In genomic region chr13:76174297-76174696, GRCm38 (mm10) we compare ENCODE assay signal across 36 mouse cellular contexts.
"Had no signal": no experiment of that assay in that cellular context is flagged by ENCODE, and none has a peak within 500 bp of the region (broad histone marks: within the 10 kb centered on the region; RNA-seq: fewer than 3 reads in every experiment).

No protein-coding gene starts in this region.

- H3K27me3 ChIP-seq: heart, embryonic 12.5 days; heart, embryonic 13.5 days; heart, embryonic 15.5 days; hindbrain, embryonic 12.5 days; hindbrain, embryonic 13.5 days; hindbrain, embryonic 15.5 days; intestine, embryonic 15.5 days; kidney, embryonic 15.5 days had no signal

- H3K9ac ChIP-seq: heart, embryonic 12.5 days; heart, embryonic 13.5 days; heart, embryonic 15.5 days; hindbrain, embryonic 12.5 days; hindbrain, embryonic 13.5 days; hindbrain, embryonic 14.5 days; hindbrain, embryonic 15.5 days; intestine, embryonic 15.5 days; kidney, embryonic 15.5 days had no signal

- ATAC-seq: hindbrain, embryonic 16.5 days; hindbrain, postnatal 0 days; inflammation-experienced regulatory T-cells, adult 6 months; intestine, embryonic 15.5 days; intestine, embryonic 16.5 days; intestine, postnatal 0 days had no signal

- DNase-seq: heart, postnatal 10 days; heart, postnatal 14 days; heart, postnatal 36 days; heart, postnatal 4 days; kidney, adult 11 months; kidney, adult 18-20 months; kidney, adult 2 months; kidney, adult 8-10 months; kidney, adult 9 months; kidney, postnatal 10 days; kidney, postnatal 14 days; kidney, postnatal 25 days; kidney, postnatal 36 days; kidney, postnatal 4 days; layer of hippocampus, adult 9-11 months; layer of hippocampus, postnatal 36 days had no signal

- H3K27ac ChIP-seq: heart, embryonic 10.5 days; heart, embryonic 13.5 days; heart, embryonic 15.5 days; hindbrain, embryonic 10.5 days; hindbrain, embryonic 12.5 days; hindbrain, embryonic 13.5 days; hindbrain, embryonic 14.5 days; hindbrain, embryonic 15.5 days; hindbrain, postnatal 0 days; intestine, embryonic 15.5 days; kidney, embryonic 15.5 days; kidney, postnatal 0 days; layer of hippocampus, adult 2 months; left cerebral cortex, adult 2 months had no signal

- H3K4me1 ChIP-seq: heart, embryonic 10.5 days; heart, embryonic 12.5 days; heart, embryonic 13.5 days; heart, embryonic 15.5 days; hindbrain, embryonic 10.5 days; hindbrain, embryonic 12.5 days; hindbrain, embryonic 13.5 days; hindbrain, embryonic 15.5 days; intestine, embryonic 15.5 days; kidney, embryonic 15.5 days had no signal

- H3K9me3 ChIP-seq: heart, embryonic 10.5 days; heart, embryonic 15.5 days; hindbrain, embryonic 12.5 days; hindbrain, embryonic 15.5 days; intestine, embryonic 15.5 days; kidney, embryonic 15.5 days had no signal

- H3K4me3 ChIP-seq: heart, embryonic 10.5 days; heart, embryonic 12.5 days; heart, embryonic 13.5 days; heart, embryonic 15.5 days; hindbrain, embryonic 10.5 days; hindbrain, embryonic 12.5 days; hindbrain, embryonic 13.5 days; hindbrain, embryonic 15.5 days; intestine, embryonic 15.5 days; kidney, embryonic 15.5 days; layer of hippocampus, adult 2 months; left cerebral cortex, adult 2 months had no signal

- H3K4me2 ChIP-seq: heart, embryonic 11.5 days; heart, embryonic 12.5 days; heart, embryonic 13.5 days; heart, embryonic 15.5 days; hindbrain, embryonic 12.5 days; hindbrain, embryonic 13.5 days; hindbrain, embryonic 14.5 days; hindbrain, embryonic 15.5 days; intestine, embryonic 15.5 days; kidney, embryonic 15.5 days had no signal
